Mouse (Mus musculus): ENCODE measurements around the gene Aicda.

Aicda gene

DNA sequence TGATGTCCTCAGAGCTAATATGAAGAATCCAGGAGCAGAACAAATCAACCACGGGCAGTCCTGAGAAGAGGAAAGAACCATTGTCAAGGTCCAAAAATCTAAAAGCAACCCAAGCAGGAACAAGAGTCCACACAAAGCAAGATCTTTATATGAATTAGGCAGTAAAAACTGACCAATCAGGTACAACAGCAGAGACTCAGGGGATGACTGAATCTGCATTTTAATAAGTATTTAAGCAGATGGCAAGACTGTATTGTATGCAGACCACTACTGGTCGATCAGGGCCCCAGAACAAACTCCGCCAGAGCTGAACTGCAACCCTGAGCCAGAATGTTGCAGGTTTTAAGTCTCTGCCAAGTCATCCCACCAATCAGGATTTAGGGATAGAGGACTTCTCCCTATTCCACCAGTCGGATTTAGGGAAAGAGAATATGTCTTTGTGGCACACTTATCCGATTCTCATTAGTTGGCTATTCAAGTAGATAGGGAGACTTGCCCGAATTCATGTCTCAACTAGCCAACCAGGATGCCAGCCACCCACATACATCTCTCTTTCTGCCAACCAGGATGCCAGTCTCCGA is 46.6 kb downstream of the Aicda start:
- DNase-seq (ENCODE audit: low spot score in 2 of 2): no peak

DNA sequence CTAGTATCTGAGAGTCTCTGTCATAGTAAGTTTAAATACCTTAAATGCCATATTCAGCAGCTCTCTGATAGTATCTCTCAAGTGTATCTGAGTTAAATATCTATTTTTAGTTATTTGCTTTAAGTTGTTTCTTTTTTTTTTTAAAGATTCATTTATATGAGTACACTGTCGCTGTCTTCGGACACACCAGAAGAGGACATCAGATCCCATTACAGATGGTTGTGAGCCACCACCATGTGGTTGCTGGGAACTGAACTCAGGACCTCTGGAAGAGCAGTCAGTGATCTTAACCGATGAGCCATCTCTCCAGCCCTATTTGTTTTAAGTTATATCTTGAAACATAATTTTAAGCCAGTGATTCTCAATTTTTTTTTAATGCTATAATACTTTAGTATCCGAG is 47.4 kb downstream of the Aicda start:
- no peak for DNase-seq (ENCODE audit: low spot score in 2 of 2)

DNA sequence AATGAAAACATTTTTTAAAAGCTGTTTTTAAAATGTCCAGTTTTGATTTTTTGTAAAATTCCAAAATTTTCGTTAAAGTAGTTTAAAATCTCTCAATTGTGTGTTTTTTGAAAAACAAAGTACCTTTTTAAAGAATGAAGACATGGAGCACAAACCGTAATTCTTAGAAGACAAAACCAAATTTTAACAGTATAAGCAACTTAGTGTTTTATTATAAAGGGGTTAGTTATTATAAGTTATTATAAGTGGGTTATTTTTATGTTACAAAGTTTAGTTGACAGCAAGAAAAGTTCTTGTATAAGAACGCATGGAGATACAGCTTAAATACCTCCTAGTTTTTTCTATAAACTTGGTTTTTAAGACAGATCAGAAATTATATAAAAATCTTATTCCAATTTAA is 48.0 kb downstream of the Aicda start:
- no peak for DNase-seq (ENCODE audit: low spot score in 2 of 2)

DNA sequence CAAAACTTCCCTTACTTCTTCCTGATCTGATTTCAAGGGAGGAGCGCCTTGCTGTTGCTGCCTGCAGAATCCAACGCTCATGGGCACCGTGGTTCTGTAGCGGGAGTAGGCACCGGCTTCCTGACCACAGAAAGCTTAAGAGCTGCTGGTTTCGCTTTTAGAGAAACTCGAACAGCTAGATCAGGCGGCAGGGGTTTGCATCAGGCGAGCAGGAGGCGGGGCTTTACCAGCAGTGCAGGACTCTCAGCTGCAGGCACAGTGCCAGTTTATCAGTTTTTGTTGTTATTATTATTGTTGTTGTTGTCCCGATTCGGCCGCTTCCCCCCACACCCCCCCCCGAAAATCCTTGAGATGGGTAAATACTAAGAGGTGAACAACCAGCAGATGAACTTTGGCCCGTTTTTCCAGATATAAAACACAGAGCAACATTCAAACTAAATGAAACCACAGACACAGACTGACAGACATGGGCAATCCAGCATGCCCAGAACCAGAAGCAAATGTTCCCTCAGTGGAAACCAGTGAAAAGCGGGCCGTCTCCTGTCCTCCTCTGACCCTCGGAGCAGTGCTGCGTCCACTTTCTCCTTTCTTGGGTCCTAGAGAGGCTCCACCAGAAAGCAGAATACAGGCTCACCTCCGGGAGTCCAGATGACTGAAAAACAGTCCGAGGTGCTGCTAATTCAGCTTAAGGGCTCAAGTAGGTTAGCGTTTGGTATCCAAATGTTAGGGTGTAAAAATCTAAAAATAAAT is 48.8 kb downstream of the Aicda start, which contains the start of gene Apobec1:
Gene Apobec1 (minus strand): TSS at position 203 of the 750 bp plus-strand sequence.
- peak; percentile 72 to 79 for DNase-seq (ENCODE audit: low spot score in 2 of 2)

DNA sequence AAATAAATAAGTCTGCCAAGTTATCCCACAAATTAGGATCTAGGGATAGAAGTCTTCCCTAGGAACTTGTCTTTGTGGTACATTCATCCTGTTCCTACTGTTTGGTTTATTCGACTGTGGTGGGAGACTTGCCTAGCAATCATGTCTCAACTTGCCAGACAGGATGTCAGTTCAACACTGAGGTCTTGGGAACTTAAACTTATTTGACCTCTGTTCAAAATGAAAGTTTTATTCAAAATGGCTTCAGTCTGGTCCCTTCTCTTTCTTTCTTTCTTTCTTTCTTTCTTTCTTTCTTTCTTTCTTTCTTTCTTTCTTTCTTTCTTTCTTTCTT is 49.4 kb downstream of the Aicda start:
- DNase-seq (ENCODE audit: low spot score in 2 of 2): no peak

DNA sequence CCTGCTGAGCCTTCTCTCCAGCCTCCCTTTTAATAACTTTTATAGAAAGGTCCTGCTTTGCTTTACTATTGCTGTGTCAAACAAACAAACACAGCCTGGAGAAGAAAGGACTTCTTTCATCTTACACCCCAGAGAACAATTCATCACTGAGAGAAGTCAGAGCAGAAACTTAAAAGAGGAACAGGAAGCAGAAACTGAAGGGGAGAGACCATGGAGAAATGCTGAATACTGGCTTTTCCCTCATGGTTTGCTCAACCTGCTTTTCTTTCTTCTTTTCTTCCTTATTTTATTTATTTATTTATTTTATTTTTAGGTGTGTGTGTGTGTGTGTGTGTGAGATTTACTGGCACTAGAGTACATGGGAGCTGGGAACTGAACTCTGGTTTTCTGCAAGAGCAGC is 50.7 kb downstream of the Aicda start:
- no peak for DNase-seq (ENCODE audit: low spot score in 2 of 2)

DNA sequence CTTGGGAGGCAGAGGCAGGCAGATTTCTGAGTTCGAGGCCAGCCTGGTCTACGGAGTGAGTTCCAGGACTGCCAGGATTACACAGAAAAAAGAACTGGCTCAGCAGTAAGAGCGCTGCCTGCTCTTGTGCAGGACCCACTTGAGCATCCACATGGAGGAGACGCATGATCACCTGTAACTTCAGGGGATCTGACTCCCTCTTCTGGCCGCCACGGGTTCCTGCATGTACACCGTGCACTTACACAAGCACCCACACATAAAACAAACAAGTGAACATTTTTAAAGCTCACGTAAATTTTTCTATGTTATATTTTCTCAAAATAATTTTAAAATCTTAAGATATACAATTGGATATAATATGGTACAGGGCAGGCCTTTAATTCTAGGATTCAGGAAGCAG is 51.9 kb downstream of the Aicda start:
- peak in 1 of 2 experiments; percentile 19 for DNase-seq (ENCODE audit: low spot score in 2 of 2)

DNA sequence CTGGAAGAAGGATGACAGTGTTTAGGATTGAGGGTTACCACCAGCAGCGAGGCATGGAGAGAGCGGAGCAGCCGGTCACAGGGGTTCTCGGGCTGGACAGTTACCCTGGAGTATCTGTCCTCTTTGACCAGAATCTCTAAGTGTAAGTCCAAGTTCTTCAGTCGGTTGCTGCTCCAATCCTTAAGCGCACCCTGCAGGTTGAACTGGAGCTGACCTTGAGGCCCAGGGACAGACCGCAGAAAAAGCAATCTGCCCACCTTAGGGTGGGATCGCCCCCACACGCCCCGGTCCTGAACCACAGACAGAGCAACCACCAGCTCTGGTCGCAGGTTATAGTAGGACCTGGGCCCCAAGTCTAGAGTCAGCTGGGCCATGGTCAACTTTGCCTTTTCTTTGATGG is 53.1 kb downstream of the Aicda start:
- DNase-seq (ENCODE audit: low spot score in 2 of 2): no peak

DNA sequence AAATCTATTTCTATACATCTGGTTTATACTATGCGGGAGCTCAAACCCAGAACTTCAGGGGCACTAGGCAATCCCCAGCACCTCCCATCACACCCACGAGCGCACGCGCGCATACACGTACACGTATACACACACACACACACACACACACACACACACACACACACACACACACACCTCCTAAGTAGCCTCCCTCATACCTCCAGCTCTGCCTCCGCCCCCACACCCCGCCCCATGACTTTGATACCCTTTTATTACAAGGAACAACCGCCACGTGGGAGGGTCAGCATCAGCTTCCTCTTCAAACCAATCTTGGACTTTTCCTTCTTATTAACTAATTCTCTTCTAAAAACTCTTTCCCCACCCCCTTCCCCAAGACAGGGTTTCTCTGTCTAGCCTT is 54.1 kb downstream of the Aicda start:
- no peak for DNase-seq (ENCODE audit: low spot score in 2 of 2)

DNA sequence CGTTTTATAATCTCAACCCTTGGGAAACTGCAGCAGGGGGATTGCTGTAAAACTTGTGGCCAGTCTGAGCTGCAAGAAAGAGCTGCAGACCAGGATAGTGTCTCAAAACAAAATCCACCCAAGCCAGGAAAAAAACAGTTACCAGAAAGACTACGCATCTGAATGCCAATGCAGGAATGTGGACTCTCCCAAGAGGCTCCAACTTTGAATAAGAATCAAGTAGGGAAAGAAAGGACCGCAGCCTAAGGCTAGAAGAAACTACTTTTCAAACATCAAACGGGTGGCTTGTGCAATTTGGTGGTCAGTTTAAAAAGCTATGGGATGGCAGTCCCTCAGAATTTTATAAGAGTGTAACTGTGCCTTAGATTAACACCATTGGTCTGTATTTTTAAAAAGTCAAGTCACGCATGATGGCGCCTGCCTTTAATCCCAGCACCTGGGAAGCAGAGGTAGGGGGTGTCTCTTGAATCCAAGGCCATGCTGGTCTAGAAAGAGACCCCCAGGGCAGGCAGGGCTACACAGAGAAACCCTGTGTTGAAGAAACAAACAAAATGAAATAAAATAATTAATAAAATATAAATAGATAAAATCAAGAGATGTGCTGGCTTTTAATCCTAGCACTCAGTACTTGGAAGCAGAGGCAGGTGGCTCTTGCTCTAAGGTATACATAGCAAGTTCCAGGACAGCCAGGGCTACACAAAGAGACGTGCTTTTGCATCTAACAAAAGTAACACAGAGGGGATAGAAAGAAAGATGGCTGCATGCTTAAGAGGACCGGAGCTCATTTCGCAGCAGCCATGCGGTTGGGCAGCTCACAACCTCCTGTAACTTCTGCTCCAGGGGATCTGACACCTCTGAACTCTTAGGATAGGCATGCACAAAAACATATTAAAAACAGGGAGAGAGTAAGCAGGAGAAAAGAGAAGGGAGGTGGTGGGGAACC is 55.1 kb downstream of the Aicda start:
- DNase-seq (ENCODE audit: low spot score in 2 of 2): no peak

DNA sequence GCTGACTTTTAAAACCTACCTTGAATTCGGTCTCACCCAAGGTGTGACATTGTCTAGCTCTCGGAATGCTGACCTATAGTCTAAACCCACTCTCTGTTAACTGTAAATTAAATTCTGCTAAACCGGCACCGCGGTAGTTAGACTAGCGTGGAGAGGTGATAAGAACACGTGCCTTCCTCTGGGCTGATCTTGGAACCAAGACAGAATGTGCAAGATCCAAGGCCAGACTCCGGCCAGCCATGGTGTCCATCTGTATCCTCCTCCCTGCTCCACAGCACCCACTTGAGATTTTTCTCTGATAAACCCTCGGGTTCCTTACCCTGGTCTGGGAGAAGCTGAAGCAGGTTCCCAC is 55.8 kb downstream of the Aicda start:
- DNase-seq (ENCODE audit: low spot score in 2 of 2): no peak

DNA sequence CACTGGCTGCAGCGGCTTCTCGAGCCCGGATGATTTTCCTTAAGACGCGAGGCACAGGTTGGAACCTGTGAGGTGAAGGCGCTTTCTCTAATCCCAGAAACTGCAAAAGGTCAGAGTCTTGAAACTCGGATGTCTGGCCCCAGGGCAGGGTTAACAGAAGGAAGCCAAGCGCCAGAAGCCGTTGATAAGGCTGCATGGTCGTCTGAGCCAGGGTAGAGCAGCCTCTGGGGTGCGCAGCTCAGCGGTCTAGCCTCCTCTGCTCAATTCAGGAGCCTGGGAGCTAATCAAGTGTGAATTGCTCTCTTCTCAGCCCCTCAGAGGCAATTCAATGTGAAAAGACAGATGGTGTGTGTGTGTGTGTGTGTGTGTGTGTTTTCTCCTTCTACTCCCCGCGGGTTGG is 56.2 kb downstream of the Aicda start, which contains the start of gene Gdf3:
Gene Gdf3 (minus strand): TSS at position 317 of the 400 bp plus-strand sequence.
- DNase-seq (ENCODE audit: low spot score in 2 of 2): no peak

DNA sequence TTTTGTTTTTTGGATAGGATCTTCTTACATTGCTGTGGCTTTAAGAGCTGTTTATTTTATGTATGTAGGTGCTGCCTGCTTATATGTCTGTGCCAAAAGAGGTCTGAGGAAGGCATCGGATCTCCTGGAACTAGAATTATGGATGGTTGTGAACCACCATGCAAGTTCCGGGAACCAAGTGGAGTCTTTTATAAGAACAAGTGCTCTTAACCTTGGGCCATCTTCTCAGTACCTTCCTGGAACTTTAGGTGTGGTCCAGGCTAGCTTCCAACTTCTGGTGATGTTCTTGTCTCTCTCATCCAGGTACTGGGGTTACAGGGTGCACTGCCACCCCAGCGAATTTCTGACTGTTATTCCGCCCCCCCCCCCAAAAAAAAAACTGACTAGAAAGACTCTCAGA is 58.8 kb downstream of the Aicda start:
- no peak for DNase-seq (ENCODE audit: low spot score in 2 of 2)

All from thymus, postnatal 10 days (tissue).